Mouse (Mus musculus) ovary, postnatal 14 days (tissue): ENCODE data around the gene Tbc1d16.

Experiments
- DNase-seq: peaks from one replicate; pipeline ENCODE4 v3.0.0; 2022; ENCODE audit warnings: low spot score

Tbc1d16 gene

DNA sequence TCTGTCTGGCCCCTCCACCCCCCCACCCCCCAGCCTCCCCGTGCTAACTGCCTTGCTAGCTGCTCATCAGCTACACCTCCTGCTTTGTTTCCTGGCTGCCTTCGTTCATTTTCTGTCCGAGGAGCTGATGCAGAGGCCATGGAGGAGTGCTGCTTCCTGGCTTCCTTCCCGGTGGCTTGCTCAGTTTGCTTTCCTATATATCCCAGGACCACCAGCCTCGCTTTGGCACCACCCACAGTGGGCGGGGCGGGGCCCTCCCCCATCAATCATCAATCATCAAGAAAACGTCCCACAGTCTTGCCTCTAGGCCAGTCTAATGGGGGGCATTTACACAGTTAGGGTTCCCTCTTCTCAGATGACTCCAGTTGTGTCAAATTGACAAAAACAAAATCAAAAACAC is 8.1 kb upstream of the Tbc1d16 start:
- no peak for DNase-seq

DNA sequence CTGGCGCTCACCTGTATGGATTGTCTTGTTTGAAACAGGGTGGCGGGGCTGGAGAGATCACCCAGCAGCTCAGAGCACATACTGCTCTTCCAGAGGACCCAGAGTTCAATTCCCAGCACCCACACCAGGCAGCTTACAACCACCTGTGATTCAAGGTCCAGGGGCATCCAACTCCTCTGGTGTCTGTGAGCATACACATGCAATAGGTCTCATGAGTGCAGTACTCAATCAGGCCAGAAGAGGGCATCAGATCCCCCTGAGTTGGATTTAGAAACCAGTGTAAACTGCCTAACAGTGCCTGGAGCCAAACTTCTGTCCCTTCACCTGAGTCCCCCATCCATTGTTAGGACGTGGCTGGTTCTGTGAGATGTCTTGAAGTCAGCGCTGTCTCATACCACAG is 7.3 kb upstream of the Tbc1d16 start:
- peak; percentile 55 for DNase-seq

DNA sequence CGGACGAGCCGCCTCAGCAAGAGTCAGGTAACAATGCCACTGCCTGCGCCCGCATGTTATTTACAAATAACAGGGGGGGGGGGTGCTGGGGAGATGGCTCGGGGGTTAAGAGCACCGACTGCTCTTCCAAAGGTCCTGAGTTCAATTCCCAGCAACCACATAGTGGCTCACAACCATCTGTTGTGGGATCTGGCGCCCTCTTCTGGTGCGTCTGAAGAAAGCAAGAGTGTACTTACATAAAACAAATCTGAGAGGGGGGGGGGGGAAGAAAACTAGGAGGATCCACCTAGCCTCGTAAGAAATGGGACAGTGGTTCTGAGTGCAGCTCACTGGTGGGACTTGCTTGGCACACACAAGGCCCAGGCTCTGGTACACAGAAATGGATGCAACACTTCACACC is 6.5 kb upstream of the Tbc1d16 start:
- no peak for DNase-seq

DNA sequence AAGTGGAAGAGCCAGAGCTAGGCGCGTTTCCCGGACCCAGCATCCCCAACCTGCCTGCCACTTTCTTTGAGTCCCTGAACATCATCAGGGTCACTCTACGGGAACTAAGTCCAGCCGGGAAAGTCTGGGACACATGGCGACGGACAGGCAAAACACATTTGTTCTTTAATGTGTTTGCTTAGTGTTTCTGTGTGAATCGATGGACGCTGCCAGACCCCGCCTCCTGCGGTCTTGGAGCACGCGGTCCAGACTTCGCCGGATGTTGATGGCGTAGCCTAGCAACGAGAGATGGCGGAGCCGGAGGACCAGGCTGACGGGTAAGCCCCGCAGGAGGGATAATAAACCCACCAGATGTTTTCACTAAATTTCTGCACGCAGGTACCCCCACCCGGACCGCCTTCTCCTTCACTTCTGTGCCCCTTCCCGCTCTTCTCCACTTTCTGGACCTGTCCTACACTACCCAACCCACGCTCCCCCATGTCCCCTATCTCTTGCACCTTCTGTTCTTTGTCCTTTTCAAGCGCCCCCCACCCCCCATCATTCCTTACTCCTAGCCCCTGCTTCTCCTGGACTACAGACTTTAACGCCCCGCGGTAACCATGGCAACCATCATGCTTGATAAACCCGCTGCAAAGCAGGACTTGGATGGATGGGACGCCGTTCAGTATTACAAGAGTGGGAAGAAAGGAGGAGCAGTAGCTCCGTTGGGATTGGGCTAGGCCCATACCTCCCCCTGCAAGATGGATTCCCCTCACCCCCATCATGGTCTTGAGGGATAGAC is 737 bp upstream of the Tbc1d16 start:
- DNase-seq = peak; percentile 58

DNA sequence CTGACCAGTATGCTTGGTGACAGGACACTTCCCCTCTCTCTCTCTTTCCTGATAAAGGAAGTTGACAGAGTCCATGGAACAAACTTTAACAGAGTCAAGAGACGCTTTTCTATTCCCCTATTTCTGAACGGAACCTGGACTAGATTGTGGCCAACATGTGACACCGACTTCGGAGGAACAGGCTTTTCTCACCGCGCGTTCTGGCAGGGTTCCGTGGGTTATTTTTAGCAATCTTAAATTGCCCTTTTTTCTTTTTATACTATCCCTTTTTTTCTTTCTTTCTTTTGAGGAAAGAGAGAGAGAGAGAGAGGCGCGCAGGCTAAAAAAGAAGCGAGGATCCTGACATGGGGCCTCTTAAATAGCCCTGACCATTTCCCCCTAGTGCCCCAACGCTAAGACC is 708 bp downstream of the Tbc1d16 start:
- DNase-seq = no peak

DNA sequence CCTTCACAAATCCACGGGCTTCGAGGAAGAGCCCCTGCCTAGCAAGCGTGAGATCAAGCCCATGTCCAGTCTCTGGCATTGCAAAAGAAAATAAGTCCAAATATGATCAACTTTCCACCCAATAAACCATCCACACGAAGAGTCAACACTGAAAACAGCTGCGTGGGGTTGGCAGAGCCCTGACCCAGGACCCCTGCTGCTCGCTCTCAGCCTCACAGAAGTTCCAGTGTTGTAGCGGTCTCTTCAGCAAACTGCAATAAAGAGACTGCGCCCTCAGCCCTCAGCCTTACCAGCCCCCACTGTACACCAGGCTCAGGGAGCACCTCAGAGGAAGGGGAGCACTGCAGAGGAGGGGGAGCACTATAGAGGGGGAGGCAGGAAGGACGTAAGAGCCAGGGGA is 2.7 kb downstream of the Tbc1d16 start:
- DNase-seq = no peak

DNA sequence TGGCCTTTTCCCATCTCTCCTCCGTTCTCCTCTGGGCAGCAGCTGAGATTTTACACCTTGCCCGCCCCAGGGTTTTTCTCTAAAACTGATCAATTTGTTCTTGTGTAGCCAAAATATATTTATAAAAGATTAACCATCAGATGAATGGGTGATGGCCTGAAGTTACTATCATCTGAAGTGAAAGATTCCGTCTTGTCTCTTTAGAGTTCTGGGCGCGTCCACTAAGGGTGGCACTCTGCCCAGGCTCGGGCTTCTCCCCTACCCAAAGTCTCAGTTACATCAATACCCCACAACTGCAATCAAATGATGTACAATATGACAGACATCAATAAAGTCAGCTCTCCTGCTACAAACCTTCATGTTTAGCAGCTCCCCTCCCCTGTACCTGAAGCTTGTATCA is 3.4 kb downstream of the Tbc1d16 start:
- DNase-seq = no peak

DNA sequence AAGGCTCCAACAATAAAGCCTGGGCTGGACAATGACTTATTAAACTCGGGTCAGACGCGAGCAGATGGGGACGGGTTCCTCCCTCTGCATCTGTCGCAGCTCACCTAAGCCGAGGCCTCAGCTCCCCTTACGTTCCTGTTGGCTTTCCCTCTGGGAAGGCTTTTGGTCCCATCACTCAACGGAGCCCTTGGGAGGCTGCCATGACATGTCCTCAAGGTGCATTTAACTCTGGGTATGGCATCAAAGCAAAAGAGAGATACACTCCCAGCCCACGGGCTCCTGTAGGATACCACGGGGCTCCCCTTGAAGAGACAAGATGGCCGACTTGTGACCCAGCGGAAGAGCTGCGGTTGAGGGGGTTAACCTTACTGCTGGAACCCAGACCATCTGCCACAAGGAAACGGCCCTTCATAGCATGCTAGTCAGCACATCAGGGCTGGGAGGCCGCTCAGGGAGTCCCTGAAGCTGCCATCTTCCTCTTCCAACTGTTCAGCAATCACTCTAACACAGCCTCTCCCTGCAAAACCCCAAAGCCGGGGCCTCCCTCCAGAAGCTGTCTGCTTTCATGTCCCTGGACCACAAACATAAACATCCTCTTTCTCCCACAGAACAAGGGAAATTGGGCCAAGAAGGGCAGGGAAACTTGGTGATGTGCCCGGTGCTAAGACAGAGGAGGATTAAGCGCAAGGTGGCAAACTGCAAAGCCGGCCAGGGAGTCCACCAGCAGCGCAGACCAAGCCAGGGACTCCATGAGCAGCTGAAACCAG is 5.0 kb downstream of the Tbc1d16 start:
- peak; percentile 55 for DNase-seq

DNA sequence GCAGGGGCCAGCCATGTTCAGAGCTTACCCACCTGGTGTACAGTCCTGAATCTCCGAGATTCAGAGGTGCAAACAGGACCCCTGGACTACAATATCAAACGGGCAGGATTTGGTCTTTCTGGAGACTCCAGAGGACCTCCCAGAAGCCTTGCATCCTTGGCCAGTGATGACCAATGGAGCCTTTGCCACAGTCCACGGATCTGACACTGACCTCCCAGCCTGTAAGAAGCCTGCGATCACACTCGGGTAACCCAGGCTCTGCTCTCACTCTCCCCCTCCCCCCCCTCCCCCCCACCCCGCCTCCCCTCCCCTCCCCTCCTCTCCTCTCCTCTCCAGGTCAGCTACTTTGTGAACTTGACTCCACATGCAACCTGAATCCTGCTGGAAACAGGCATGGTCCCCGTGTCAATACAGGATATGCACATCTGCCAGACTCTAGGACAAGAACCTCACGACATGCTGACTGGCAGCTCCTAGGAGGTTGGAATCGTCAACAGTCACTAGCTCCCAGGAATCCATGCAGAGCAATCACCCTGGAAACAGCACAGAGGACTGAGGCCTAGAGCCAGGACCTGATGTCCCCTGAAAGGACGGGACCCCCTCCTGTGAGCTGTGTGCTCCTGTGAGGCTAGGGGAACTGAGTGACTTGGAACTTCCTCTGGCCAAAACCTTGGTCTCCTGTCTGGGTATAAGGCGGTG is 6.3 kb downstream of the Tbc1d16 start:
- no peak for DNase-seq

DNA sequence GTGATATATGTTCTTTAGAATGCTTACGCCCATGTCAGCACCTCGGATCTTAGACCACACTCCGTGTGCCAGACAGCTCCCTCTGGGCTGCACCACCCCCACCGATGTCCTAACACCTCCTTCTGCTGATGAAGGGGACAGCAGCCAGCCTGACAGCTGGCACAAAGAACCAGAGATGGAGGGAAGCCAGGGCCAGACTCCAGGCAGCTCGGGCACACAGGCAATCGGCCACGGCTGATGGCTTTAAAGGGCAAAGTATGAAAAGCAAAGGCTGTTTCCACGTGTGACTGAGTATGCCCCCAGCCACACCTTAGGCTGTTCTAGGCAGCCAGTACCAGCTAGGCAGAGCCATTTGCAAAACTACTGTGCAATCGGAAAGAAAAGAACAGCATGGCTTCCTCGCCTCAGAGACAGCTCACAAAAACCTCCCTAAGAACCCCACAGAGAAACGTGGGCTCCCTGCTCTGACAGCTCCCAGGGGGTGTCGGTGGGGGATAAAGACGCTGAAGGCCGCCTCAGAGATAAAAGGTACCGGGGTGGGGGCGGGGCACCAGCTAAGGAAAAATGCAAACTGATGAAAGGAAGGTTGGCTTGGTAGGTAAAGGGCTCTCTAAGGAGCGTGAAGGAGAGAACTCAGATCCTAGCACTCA is 8.4 kb downstream of the Tbc1d16 start:
- peak; percentile 50 for DNase-seq

DNA sequence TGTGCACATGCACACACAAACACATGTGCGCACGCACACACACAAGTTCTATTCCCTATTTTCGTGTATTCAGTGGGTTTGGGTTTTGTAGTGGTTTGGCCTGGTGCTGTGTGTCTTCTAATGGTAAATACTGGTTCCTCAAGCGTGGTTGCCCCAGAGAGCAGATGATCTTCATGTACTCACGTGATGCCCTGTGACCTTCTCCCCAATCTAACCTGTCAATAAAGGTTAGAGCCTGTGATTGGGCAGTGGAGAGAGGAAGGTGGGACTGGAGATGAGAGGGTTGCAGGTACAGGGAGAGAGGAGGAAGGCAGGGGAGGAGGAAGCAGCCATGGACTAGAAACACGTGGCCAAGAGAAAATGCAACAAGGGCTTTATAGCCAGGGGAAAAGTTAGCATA is 10.4 kb downstream of the Tbc1d16 start:
- no peak for DNase-seq

DNA sequence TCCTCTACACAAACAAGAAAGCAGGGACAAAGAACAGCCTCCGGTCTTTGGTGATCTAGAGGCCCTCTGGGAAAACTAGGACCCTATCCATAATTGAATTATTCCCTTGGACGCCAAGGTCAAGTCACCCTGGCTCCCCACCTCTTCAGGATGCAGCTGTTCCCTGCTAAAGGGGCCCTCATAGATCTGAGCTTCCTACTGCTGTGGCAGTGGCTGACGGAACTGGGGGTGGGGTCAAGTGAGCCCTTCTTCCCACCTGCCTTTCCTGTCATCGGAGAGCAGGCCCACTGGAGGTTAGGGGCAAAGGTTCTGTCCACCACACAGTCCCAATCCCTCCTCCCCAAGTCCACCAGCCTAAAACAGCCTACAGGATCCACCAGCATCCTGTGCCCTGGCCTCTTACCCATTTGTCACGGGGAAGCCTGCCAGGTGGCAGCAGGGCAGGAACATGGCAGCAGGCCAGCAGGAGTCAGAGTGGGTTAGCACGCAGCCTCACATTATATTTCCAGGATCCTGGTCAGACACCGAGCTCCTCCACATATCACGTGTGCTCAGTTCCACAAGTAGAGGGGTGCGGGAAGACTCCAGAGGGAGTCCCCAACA is 12.3 kb downstream of the Tbc1d16 start:
- DNase-seq = peak; percentile 57

DNA sequence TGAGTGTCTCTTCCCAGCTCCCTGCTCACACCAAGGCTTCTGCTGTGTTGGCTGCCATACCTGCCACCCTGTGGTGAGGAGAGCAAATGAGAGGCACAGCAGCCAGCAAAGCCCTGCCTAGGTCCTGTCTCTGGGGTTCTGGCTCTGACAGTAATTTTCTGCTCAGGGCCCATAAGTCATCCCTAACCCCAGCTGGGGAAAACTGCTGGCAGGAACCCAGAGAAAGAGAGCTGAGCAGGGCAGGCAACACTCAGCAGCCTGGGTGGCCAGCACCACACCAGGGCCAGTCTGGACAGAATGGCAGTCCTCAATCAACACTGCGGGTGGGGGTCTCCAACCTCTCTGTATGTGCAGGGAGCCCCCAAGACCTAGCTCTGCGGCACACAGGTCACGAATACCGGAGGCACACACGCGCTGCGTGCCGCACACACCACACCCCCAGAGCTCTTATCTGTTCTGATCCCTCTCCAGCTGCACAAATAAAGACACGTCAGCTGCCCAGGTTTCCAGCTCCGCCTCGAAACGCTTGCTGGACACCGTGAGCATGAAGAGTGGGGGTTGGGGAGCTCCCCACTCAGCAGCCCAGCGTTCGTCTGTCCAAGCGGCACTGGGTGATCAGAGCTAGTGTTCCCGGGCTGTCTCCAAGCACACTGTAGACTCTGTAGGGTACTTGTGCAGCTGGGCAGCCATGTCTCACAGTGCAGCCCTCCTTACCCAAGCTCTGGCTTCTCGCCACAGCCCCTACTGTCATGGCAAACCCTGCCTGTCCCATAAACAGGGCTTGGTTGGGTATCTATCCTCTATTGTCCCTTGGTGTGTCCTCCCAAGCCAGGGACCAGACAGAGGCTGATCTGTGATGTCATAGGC is 13.0 kb downstream of the Tbc1d16 start:
- peak; percentile 55 for DNase-seq

DNA sequence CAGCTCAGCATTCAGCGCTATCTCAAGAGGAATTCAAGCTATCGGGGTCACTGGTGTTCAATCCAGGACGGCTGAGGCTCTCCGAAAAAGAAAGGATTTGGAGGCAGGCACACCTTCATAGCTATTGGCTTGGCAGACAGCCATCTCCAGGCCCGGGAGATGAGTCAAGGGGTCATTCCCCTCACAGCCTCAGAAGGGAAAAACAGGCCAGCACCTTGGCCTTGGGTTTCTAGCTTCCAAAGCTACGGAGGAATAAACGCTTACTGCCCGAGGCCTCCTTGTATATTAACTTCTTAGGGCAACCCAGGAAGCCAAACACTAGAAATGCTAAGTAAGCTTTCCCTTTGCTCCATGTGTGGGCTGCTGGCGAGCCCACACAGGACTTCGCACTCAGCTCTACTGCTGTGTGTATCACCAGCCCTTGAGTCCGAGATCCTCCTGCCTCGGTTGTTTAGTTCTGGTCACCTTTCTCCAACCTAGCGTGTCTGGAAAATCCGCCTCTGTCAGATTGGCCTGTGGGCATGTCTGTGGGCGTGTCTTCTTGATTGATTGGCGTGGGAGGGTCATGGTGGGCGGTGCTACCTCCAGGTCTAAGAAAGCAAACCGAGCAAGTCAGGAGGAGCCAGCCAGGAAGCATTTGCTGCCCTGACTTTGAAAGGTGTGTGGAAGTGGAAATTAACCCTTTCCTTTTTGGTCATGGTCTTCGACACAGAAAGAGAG is 15.0 kb downstream of the Tbc1d16 start:
- no peak for DNase-seq

DNA sequence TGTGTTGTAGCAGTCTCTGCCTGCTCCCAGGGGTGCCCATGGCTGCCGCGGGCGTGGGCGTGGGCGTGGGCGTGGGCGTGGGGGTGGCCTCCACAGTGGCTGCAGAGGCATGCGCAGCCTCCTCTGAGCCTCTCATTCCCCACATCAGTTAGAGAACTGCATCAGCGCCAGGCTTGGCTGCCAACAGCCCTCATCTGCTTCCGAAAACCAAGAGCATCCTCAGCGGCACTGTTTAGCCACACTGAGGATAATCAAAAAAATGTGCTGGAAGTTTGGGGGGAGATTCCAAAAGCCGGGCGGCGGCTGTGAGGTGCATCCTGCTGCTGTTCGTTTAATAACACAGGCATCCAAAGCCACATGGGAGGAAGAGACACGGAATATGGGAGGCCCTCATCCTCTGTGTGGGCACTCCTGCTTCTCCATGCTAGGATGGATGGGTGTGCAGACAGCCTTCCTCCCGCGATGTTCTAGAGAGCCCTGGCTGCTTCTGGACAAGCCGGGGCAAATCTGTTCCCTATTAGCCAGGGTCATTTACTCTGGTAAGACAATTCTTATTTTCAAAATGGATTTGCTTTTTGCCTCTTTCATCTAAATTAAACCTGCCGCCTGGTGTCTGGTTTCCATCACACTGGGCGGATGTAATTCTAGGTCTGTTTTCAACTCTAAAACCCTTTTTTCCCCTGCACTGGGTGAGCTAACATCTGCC is 16.5 kb downstream of the Tbc1d16 start:
- DNase-seq = no peak

DNA sequence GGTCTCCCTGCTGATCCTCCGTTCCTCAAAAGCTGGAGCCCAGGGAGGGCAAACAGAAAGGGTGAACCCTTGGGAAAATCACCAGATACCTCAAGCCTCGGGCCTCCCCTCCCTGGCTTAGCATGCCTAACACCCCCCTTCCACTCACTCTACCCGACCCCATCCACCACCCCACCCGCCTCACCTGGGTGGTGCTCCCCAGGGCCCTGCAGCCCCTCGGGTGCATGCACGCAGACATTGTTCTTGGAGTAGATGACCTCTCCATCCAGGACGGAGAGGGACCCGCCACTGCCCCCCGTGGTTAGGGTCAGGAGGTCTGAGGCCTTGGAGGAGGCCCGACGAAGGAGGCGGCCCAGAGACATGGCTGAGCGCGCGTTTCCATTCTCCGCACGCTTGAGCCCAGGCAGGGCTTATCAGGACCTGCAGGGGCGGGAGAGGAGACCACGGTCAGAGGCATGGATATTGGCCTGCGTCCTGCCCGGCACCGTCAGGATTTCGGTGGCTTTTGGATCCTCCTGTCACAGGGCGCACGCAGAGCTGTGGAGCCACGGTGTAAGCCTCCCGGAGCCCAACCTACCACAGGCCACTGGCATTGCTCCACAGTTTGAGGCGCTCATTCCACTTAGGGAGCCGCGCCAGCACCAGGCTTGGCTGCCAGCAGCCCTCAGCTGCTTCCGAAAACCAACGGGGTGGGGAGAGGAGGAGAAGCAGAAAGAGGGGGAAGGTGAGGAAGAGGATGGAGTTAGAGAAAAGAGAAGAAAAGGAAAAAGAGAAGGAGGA is 17.8 kb downstream of the Tbc1d16 start:
- peak; percentile 55 for DNase-seq

DNA sequence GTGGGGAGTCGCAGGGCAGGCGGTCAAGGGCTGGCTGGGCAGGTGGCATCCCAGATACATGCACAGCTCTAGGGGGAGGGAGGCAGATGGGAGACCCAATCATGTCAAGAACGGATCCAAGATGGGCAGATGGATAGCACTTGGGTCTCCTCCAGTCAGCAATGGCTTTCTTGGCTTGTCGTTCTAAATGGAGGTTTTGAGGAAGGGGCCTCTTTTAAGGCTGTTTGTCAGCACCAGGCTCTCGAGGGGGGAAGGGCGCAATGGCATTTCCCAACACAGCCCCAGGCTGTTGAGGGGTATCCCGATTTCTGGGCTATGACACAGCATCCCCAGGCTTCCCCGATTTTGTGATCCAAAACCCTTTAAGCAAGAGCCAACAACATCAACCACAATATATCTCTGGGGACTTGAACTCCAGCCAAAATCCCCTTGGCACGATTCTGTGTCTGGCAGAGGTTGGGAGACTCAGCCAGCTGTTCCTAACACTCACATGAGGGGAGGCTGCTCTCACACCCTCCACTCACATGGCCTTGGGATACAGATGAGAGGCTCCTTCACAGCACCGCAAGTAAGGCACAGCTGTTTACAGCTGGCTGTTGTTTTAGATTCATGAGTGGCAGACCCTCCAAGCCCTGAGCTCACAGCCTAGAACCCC is 18.8 kb downstream of the Tbc1d16 start:
- peak; percentile 50 for DNase-seq

DNA sequence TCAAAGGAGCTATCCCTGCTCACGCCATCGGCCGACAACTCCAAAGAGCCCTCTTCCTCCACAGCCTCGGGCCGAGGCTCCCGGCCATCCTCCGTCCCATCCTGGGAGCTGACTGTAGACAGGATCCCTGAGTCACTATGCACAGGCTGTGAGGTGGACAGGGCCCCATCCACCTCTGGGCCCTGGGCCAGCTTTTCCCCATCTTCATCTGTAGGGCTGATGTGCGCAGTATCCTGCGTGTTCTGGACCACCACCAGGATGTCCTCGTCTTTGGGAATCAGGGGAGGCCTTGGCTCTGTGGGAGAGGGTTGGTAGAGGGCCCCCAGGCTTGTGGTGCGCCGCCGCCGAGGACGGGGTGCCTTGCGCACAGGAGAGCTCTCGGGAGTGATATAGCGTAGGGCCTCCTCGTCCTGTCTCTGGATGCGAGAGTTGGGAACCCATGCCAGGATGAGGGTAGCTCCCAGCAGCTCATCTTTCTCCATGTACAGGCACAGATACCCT is 19.4 kb downstream of the Tbc1d16 start:
- no peak for DNase-seq
